Mouse (Mus musculus): ENCODE measurements around the gene Sgpl1.

- TF ChIP-seq CTCF (IDR thresholded peaks at IDR 0.05; ENCODE audit: control insufficient read depth, insufficient read depth, insufficient read length) (no peak), USF1 (IDR thresholded peaks at IDR 0.05; ENCODE audit: low read depth) (no peak), MYOD1 (IDR thresholded peaks at IDR 0.05; ENCODE audit: control insufficient read depth, insufficient read length, low read depth) (no peak), MAX (IDR thresholded peaks at IDR 0.05) (no peak)
Observed at GRCm38 (mm10) chr10:61059101-61059500, 88.4 kb downstream of the Sgpl1 start.

All from C2C12 (cell line).